In genomic region chr1:132317894-132318863, GRCm38 (mm10) we compare ENCODE assay signal across 8 mouse cellular contexts. TPM values are rescaled to one million over a fixed set of nuclear protein-coding genes. Genes with fewer than 3 reads are reported as not detected.
DNase-seq lines count a peak whose midpoint lies in the region; ATAC-seq and TF ChIP-seq lines count a peak whose summit lies in the region.

No protein-coding gene starts in this region.

- H3K9ac ChIP-seq in heart, postnatal 0 days (replicated peaks; ENCODE audit: low read depth, low read length): no peak overlapping the region
- no peak overlapping the region for H3K9ac ChIP-seq in heart, embryonic 11.5 days (ENCODE audit: low read depth, low read length)
- H3K9ac ChIP-seq in hindbrain, postnatal 0 days (replicated peaks; ENCODE audit: low read length): peak overlapping the region; percentile 35; the same call in 1 of the 2 replicates

- H3K36me3 ChIP-seq in heart, postnatal 0 days (replicated peaks; ENCODE audit: control insufficient read depth, insufficient read depth, low read length): no peaks in the 10 kb centered on the region
- H3K36me3 ChIP-seq in heart, embryonic 11.5 days (ENCODE audit: control insufficient read depth, insufficient read depth, low read length): no peaks in the 10 kb centered on the region
- H3K36me3 ChIP-seq in embryonic facial prominence, embryonic 10.5 days (replicated peaks): peaks cover 10% of the 10 kb centered on the region
- no peaks in the 10 kb centered on the region for H3K36me3 ChIP-seq in hindbrain, postnatal 0 days (ENCODE audit: insufficient read depth, low read length)

- no peak for TF ChIP-seq CTCF in heart, postnatal 0 days (IDR thresholded peaks at IDR 0.05; ENCODE audit: low read depth)
- no peak for TF ChIP-seq CTCF in hindbrain, postnatal 0 days (IDR thresholded peaks at IDR 0.05; ENCODE audit: low read depth)

- no peak for DNase-seq in heart, postnatal 0 days (ENCODE audit: low spot score)
- DNase-seq in embryonic facial prominence, embryonic 10.5 days (ENCODE audit: low spot score): no peak
- no peak for DNase-seq in hindbrain, postnatal 0 days (ENCODE audit: low spot score)
- DNase-seq in adrenal gland, adult 18-20 months (ENCODE audit: low spot score in 2 of 2): no peak
- DNase-seq in gastrocnemius, postnatal 4 days (ENCODE audit: low spot score in 2 of 2): no peak
- no peak for DNase-seq in layer of hippocampus, postnatal 14 days (ENCODE audit: low spot score in 2 of 2)

- 63% methylated on average over 7 of the region's 8 CpGs for WGBS in heart, postnatal 0 days
- 50% methylated on average over 7 of the region's 8 CpGs for WGBS in heart, embryonic 11.5 days (ENCODE audit: insufficient replicate concordance)
- 55% methylated on average over 8 of the region's 8 CpGs for WGBS in embryonic facial prominence, embryonic 10.5 days
- 33% methylated on average over 7 of the region's 8 CpGs for WGBS in hindbrain, postnatal 0 days

- H3K27ac ChIP-seq in heart, postnatal 0 days (ENCODE audit: low read depth): no peak overlapping the region
- no peak overlapping the region for H3K27ac ChIP-seq in heart, embryonic 11.5 days (ENCODE audit: low read depth, low read length)
- peak overlapping the region; percentile 85 for H3K27ac ChIP-seq in embryonic facial prominence, embryonic 10.5 days (replicated peaks)
- peak overlapping the region; percentile 57; the same call in 1 of the 2 replicates for H3K27ac ChIP-seq in hindbrain, postnatal 0 days

- H3K4me2 ChIP-seq in heart, postnatal 0 days (ENCODE audit: low read depth, low read length): peak overlapping the region; percentile 91; the same call in 1 of the 2 replicates
- H3K4me2 ChIP-seq in heart, embryonic 11.5 days: no peak overlapping the region; the same call in 1 of the 2 replicates
- peak overlapping the region; percentile 98 for H3K4me2 ChIP-seq in hindbrain, postnatal 0 days (ENCODE audit: low read depth, low read length)

- no peak for TF ChIP-seq EP300 in heart, postnatal 0 days (IDR thresholded peaks at IDR 0.05; ENCODE audit: low read depth)

- peaks cover 17% of the 10 kb centered on the region; the same call in 1 of the 2 replicates for H3K4me1 ChIP-seq in heart, postnatal 0 days (ENCODE audit: control insufficient read depth, insufficient read depth)
- H3K4me1 ChIP-seq in heart, embryonic 11.5 days (ENCODE audit: control insufficient read depth, insufficient read depth, low read length): peaks cover 30% of the 10 kb centered on the region
- peaks cover 68% of the 10 kb centered on the region for H3K4me1 ChIP-seq in embryonic facial prominence, embryonic 10.5 days
- H3K4me1 ChIP-seq in hindbrain, postnatal 0 days (ENCODE audit: insufficient read depth, low read length): peaks cover 30% of the 10 kb centered on the region

- no peak for ATAC-seq in heart, postnatal 0 days (ENCODE audit: insufficient read depth, low read depth)
- no peak for ATAC-seq in heart, embryonic 11.5 days (replicated peaks; ENCODE audit: insufficient number of reproducible peaks, low FRiP score, low TSS enrichment)
- ATAC-seq in hindbrain, postnatal 0 days: no peak
- peak; percentile 29; the same call in 1 of the 2 replicates for ATAC-seq in monocyte, adult 5-6 weeks (replicated peaks; ENCODE audit: insufficient number of reproducible peaks, low FRiP score, low TSS enrichment, poor library complexity, severe bottlenecking)

- H3K9me3 ChIP-seq in heart, postnatal 0 days (replicated peaks; ENCODE audit: control insufficient read depth, low read length): no peaks in the 10 kb centered on the region
- no peaks in the 10 kb centered on the region for H3K9me3 ChIP-seq in heart, embryonic 11.5 days (replicated peaks; ENCODE audit: control insufficient read depth, low read length)
- no peaks in the 10 kb centered on the region for H3K9me3 ChIP-seq in embryonic facial prominence, embryonic 10.5 days
- H3K9me3 ChIP-seq in hindbrain, postnatal 0 days (ENCODE audit: low read length): no peaks in the 10 kb centered on the region

- H3K27me3 ChIP-seq in heart, postnatal 0 days (ENCODE audit: control insufficient read depth, insufficient read depth, low read length): peaks cover 10% of the 10 kb centered on the region; the same call in 1 of the 2 replicates
- H3K27me3 ChIP-seq in heart, embryonic 11.5 days (ENCODE audit: control insufficient read depth, insufficient read depth, low read length): peaks cover 11% of the 10 kb centered on the region; the same call in 1 of the 2 replicates
- peaks cover 53% of the 10 kb centered on the region for H3K27me3 ChIP-seq in embryonic facial prominence, embryonic 10.5 days (replicated peaks; ENCODE audit: low read depth, poor library complexity, severe bottlenecking)
- no peaks in the 10 kb centered on the region for H3K27me3 ChIP-seq in hindbrain, postnatal 0 days (ENCODE audit: insufficient read depth, low read length)

- H3K4me3 ChIP-seq in heart, postnatal 0 days (ENCODE audit: low read depth, low read length): no peak overlapping the region
- H3K4me3 ChIP-seq in heart, embryonic 11.5 days (ENCODE audit: low read depth, low read length): no peak overlapping the region
- peak overlapping the region; percentile 72 for H3K4me3 ChIP-seq in embryonic facial prominence, embryonic 10.5 days
- no peak overlapping the region for H3K4me3 ChIP-seq in hindbrain, postnatal 0 days (ENCODE audit: low read length)

RNA-seq across cellular contexts. Expression of gene Nuak2, which starts 2.3 kb away (rescaled TPM):
- total RNA-seq in heart, postnatal 0 days (2014; rRNA removed; ENCODE audit: low replicate concordance): 0.76 and 2.6 TPM in 2 replicates
- polyA plus RNA-seq in heart, postnatal 0 days (2015; fragmentation: Nextera tagmentation; extraction: Ambion mirVana): 2.0 and 2.2 TPM in 2 replicates
- 2.6 and 3.6 TPM in 2 replicates for polyA plus RNA-seq in heart, embryonic 11.5 days (2014; fragmentation: Nextera tagmentation; extraction: Ambion mirVana)
- 12.6 and 19.6 TPM in 2 replicates for polyA plus RNA-seq in embryonic facial prominence, embryonic 10.5 days (2016; fragmentation: Nextera tagmentation; extraction: Ambion mirVana)
- total RNA-seq in hindbrain, postnatal 0 days (2014; rRNA removed): 6.2 and 7.7 TPM in 2 replicates
- 7.4 and 7.9 TPM in 2 replicates for polyA plus RNA-seq in hindbrain, postnatal 0 days (2015; fragmentation: Nextera tagmentation; extraction: Ambion mirVana)
- 59.8 to 114 TPM (median 79.4 TPM) in 3 replicates for total RNA-seq in monocyte, adult 5-6 weeks (2017)
- total RNA-seq in adrenal gland, adult 18-20 months (2021): 1 to 10 TPM; 4.6 to 6.9 TPM
- 1 to 10 TPM; 2.8 to 2.9 TPM for total RNA-seq in gastrocnemius, postnatal 4 days (2021)
- 1 to 10 TPM; 1.7 to 2.8 TPM for total RNA-seq in layer of hippocampus, postnatal 14 days (2021)

RNA-seq across cellular contexts. Expression of gene Klhdc8a, which starts 19.8 kb away (rescaled TPM):
- total RNA-seq in heart, postnatal 0 days (2014; rRNA removed; ENCODE audit: low replicate concordance): 0.12 and 2.3 TPM in 2 replicates
- polyA plus RNA-seq in heart, postnatal 0 days (2015; fragmentation: Nextera tagmentation; extraction: Ambion mirVana): 0.68 and 0.95 TPM in 2 replicates
- 0.45 and 0.56 TPM in 2 replicates for polyA plus RNA-seq in heart, embryonic 11.5 days (2014; fragmentation: Nextera tagmentation; extraction: Ambion mirVana)
- 0.46 and 0.58 TPM in 2 replicates for polyA plus RNA-seq in embryonic facial prominence, embryonic 10.5 days (2016; fragmentation: Nextera tagmentation; extraction: Ambion mirVana)
- total RNA-seq in hindbrain, postnatal 0 days (2014; rRNA removed): 23.0 and 26.0 TPM in 2 replicates
- 11.2 and 11.7 TPM in 2 replicates for polyA plus RNA-seq in hindbrain, postnatal 0 days (2015; fragmentation: Nextera tagmentation; extraction: Ambion mirVana)
- total RNA-seq in monocyte, adult 5-6 weeks (2017): not detected in 3 replicates
- total RNA-seq in adrenal gland, adult 18-20 months (2021): 100 to 1,000 TPM; 114 to 144 TPM
- total RNA-seq in gastrocnemius, postnatal 4 days (2021): under 1 TPM; 0.49 to 0.98 TPM
- total RNA-seq in layer of hippocampus, postnatal 14 days (2021): 1 to 10 TPM; 5.7 to 6.8 TPM

Comparison
In these comparisons a context has a peak if more than half of its experiments do, and no peak if none do; other contexts are left out.
1. H3K27ac ChIP-seq: peak in embryonic facial prominence, embryonic 10.5 days (single experiment) and hindbrain, postnatal 0 days (single experiment); none in heart, postnatal 0 days (single experiment) and heart, embryonic 11.5 days (single experiment).